Mouse (Mus musculus) ES-E14 (cell line): Measurements from ENCODE around the gene Dlst. TPM values are rescaled to one million over a fixed set of nuclear protein-coding genes. Genes with fewer than 3 reads are reported as not detected.
"Not testable (repeated sequence)": the region's sequence is repeated elsewhere in the genome, so short reads cannot be mapped to it uniquely, and the experiment has no call there.

ENCODE experiments used
- DNase-seq: peaks from one replicate; pipeline ENCODE4 v3.0.0-alpha.2; 2013; ENCODE audit warnings: low read depth, low spot score
- H3K27ac ChIP-seq: 2 replicates; pipeline ENCODE4 v1.5.1; 2012; ENCODE audit warnings: low read depth, mild to moderate bottlenecking, low read length, moderate library complexity, mixed read lengths; ENCODE audit not compliant: poor library complexity, insufficient read depth, severe bottlenecking
- H3K36me3 ChIP-seq: 2 replicates; pipeline ENCODE4 v1.6.1; 2012; ENCODE audit warnings: mild to moderate bottlenecking, low read length, moderate library complexity, mixed read lengths; ENCODE audit not compliant: control insufficient read depth, poor library complexity, insufficient read depth, severe bottlenecking
- H3K4me1 ChIP-seq, 2 experiments: fragments of 150-350 bp in 1 of 2; sonication (generic) in 1 of 2; 2 replicates each; pipeline ENCODE4 v1.6.1; 2012; ENCODE audit warnings: low read length in 2 of 2, mild to moderate bottlenecking in 1 of 2, mixed read lengths in 1 of 2; ENCODE audit not compliant: control insufficient read depth in 2 of 2, insufficient read depth in 2 of 2, poor library complexity in 1 of 2
- H3K4me3 ChIP-seq, 2 experiments: fragments of 150-350 bp in 1 of 2; sonication (generic) in 1 of 2; 2 replicates each; pipeline ENCODE4 v1.5.1; 2012; ENCODE audit warnings: low read length in 2 of 2, low read depth in 1 of 2, mild to moderate bottlenecking in 1 of 2, mixed read lengths in 1 of 2; ENCODE audit not compliant: insufficient read depth in 1 of 2, poor library complexity in 1 of 2, severe bottlenecking in 1 of 2
- H3K9ac ChIP-seq: 2 replicates; pipeline ENCODE4 v1.6.1; 2012; ENCODE audit warnings: low read depth, mild to moderate bottlenecking, low read length, mixed read lengths; ENCODE audit not compliant: poor library complexity, insufficient read depth, severe bottlenecking
- H3K9me3 ChIP-seq: fragments of 150-350 bp; sonication (generic); 2 replicates; pipeline ENCODE4 v1.6.1; 2012; ENCODE audit warnings: low read depth, mild to moderate bottlenecking, low read length; ENCODE audit not compliant: control insufficient read depth, insufficient read depth
- CHD2 ChIP-seq: IDR thresholded peaks from 2 replicates; pipeline ENCODE4 v1.6.1; 2014; ENCODE audit warnings: mild to moderate bottlenecking, low read depth, low read length, inconsistent platforms
- HCFC1 ChIP-seq: IDR thresholded peaks from 2 replicates; pipeline ENCODE4 v1.6.1; 2012; ENCODE audit warnings: low read length, inconsistent platforms, borderline replicate concordance; ENCODE audit not compliant: insufficient read depth
- MAFK ChIP-seq: IDR thresholded peaks from 2 replicates; pipeline ENCODE4 v1.6.1; 2014; ENCODE audit warnings: mild to moderate bottlenecking, low read depth, low read length, inconsistent platforms; ENCODE audit not compliant: insufficient read depth
- ZC3H11A ChIP-seq: IDR thresholded peaks from 2 replicates; pipeline ENCODE4 v1.6.1; 2012; ENCODE audit warnings: low read depth, mild to moderate bottlenecking, inconsistent platforms, low read length, borderline replicate concordance
- ZNF384 ChIP-seq: IDR thresholded peaks from 2 replicates; pipeline ENCODE4 v1.6.1; 2012; ENCODE audit warnings: low read depth, low read length, inconsistent platforms
- in situ Hi-C, 2 experiments: fragments of 600-800 bp; cut with MboI; formaldehyde crosslinking; loops; one replicate each; pipeline ENCODE4 v1.15.1; 2025; ENCODE audit warnings: low sequenced_read_pairs in 2 of 2, inconsistent platforms in 1 of 2; ENCODE audit not compliant: unreplicated experiment in 2 of 2
- total RNA-seq: library from RNA; depleted of rRNA; stranded (reverse); fragments of 300-350 nt; gene quantifications from 2 replicates; pipeline ENCODE4 v1.2.3, GENCODE M21; 2012

Gene Dlst
- total RNA-seq, 1 experiment = 98.8 TPM

DNA sequence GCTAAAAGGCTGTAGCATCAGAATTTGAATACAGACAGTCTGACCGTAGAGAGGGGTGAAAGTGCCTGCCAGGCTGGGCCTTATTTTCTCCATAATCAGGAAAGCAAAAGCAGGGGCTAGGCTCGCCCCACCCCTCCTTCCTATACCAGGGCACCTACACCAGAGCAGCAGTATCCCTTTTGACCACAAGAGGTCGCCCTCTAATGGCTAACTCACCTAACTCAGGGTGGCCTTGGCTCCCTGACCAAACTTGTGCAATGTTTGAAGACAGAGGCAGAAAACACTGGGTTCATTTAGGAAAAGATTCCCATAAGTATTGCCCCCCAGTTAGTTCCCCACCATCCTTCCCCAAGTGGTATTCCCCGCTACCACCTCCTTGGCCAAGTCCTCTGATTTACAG, 32.2 kb downstream of the Dlst start:
- in situ Hi-C loops = no loop called here
- Histone ChIP-seq H3K9ac (no peak overlapping the region), H3K27ac (no peak overlapping the region), H3K36me3 (peaks cover 3% of the 10 kb centered on the region; the same call in 1 of the 2 replicates), H3K9me3 (no peaks in the 10 kb centered on the region), H3K4me3 (no peak overlapping the region), H3K4me1 (peaks cover 2 to 20% of the 10 kb centered on the region in 2 experiments; a peak in 3 of 4 replicates)
- TF ChIP-seq MAFK (no peak), ZC3H11A (peak; percentile 44; the same call in 1 of the 2 replicates)
- DNase-seq = peak; percentile 86

DNA sequence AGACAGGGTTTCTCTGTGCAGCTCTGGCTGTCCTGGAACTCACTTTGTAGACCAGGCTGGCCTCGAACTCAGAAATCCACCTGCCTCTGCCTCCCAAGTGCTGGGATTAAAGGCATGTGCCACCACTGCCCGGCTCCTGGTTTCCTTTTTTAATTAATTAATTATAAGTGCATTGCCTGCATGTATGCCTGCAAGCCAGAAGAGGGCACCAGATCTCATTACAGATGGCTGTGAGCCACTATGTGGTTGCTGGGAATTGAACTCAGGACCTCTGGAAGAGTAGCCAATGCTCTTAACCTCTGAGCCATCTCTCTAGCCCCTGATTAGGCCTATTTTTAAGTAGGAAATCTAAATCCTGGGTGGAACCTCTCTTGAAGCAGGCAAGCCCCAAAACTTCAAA, 33.6 kb downstream of the Dlst start:
- peaks cover 2 to 20% of the 10 kb centered on the region in 2 experiments; a peak in 3 of 4 replicates for H3K4me1 ChIP-seq
- H3K36me3 ChIP-seq, H3K9me3 ChIP-seq, H3K27ac ChIP-seq, DNase-seq, H3K9ac ChIP-seq, in situ Hi-C loops, H3K4me3 ChIP-seq: not testable (repeated sequence)

DNA sequence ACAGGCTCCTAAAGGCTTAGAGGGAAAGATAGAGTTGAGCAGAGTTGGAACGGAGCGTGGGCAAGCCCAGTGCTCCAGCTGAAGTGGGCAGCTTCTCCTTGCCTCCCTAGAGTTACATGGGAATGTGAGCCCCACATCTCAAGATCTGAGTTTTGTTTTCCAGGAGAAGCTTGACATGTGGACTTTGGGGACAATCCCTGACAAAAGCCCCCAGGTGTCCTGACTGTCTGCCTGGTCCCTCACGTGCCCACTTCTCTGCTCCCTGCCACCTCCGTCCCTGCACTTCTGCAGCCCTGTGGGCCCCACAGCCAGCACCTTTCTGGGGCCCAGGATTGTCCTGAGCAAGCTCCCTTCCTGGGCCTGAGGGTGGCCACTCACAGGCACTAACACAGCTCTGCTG, 34.2 kb downstream of the Dlst start:
- TF ChIP-seq MAFK (no peak), ZNF384 (no peak), ZC3H11A (no peak), HCFC1 (no peak), CHD2 (no peak)
- Histone ChIP-seq H3K9ac (no peak overlapping the region), H3K9me3 (no peaks in the 10 kb centered on the region), H3K4me1 (peaks cover 2 to 20% of the 10 kb centered on the region in 2 experiments; a peak in 3 of 4 replicates), H3K36me3 (no peaks in the 10 kb centered on the region), H3K4me3 (no peak overlapping the region), H3K27ac (no peak overlapping the region)
- no peak for DNase-seq
- in situ Hi-C loops = no loop called here

DNA sequence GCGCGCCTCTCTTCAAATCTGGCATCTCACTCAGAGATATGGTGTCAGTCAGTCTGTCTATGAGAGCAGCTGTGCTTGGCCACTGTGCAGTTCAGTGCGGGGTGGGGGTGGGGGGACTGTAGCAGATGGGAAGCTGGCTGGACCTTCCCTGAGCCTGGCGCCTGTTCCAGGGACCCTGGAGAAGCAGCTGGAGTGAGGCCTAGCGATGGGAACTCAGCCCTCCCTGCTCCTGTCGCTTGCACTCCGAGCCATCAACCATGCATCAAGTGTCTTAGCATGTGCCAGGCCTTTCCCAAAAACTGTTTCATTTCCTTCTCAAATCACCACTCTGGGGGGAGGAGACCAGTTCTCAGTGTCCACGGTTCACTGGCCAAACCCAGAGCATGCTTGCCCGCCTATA, 35.0 kb downstream of the Dlst start:
- Histone ChIP-seq H3K27ac (no peak overlapping the region), H3K9ac (no peak overlapping the region), H3K4me3 (no peak overlapping the region), H3K36me3 (no peaks in the 10 kb centered on the region), H3K4me1 (peaks cover 2 to 14% of the 10 kb centered on the region in 2 experiments; a peak in 2 of 4 replicates), H3K9me3 (no peaks in the 10 kb centered on the region)
- in situ Hi-C loops = no loop called here
- no peak for TF ChIP-seq ZC3H11A
- no peak for TF ChIP-seq CHD2
- no peak for TF ChIP-seq ZNF384
- TF ChIP-seq MAFK = no peak
- TF ChIP-seq HCFC1 = no peak
- no peak for DNase-seq

DNA sequence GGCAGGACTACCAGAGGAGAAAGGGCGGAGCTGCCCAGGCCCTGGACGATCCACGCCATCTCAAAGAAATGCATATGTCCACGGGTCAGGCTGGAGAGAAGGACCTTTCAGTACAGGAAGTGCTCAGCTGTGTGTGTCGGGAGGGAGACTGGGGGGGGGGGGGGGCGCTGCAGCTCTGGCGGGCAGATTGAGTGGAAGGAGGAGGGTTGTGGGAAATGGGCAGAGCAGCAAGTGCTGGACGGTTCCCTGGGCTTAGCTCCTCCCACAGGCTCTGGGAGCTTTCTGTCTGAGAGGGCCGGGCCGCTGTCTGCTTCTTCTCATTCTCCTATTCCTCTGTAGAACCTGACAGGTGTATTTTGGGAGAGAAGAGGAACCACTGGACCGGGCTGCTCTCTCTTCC, 35.7 kb downstream of the Dlst start:
- H3K27ac ChIP-seq = no peak overlapping the region
- no peak for DNase-seq
- in situ Hi-C loops = no loop called here
- no peaks in the 10 kb centered on the region for H3K9me3 ChIP-seq
- H3K4me1 ChIP-seq = peaks cover 2 to 11% of the 10 kb centered on the region in 2 experiments; a peak in 1 of 4 replicates
- no peak for TF ChIP-seq MAFK
- no peak for TF ChIP-seq ZNF384
- TF ChIP-seq HCFC1 = no peak
- no peak for TF ChIP-seq CHD2
- TF ChIP-seq ZC3H11A = no peak
- H3K36me3 ChIP-seq = no peaks in the 10 kb centered on the region
- no peak overlapping the region for H3K9ac ChIP-seq
- H3K4me3 ChIP-seq = peak overlapping the region in 1 of 2 experiments; percentile 40; a peak in 1 of 4 replicates
